ENCODE assay signal across 11 mouse cellular contexts in genomic region chr8:83576921-83577320, GRCm38 (mm10). TPM values are rescaled to one million over a fixed set of nuclear protein-coding genes. Genes with fewer than 3 reads are reported as not detected.
DNase-seq lines count a peak whose midpoint lies in the region; ATAC-seq lines count a peak whose summit lies in the region.
"Had no signal": no experiment of that assay in that cellular context is flagged by ENCODE, and none has a peak within 500 bp of the region (broad histone marks: within the 10 kb centered on the region; RNA-seq: fewer than 3 reads in every experiment).

No protein-coding gene starts in this region.

- ATAC-seq in hindbrain, embryonic 12.5 days (ENCODE audit: low FRiP score): no peak
- no peak for ATAC-seq in stomach, embryonic 14.5 days (ENCODE audit: insufficient number of reproducible peaks, insufficient read depth, low FRiP score, low read depth)
- ATAC-seq: activated CD4-positive, CD25-positive, alpha-beta regulatory T cell, adult 4 months had no signal

- H3K4me3 ChIP-seq in hindbrain, embryonic 12.5 days: no peak overlapping the region
- no peak overlapping the region for H3K4me3 ChIP-seq in stomach, embryonic 14.5 days (ENCODE audit: low read depth, low read length)
- H3K4me3 ChIP-seq: erythroblast, embryonic 14.5 days had no signal

- no peaks in the 10 kb centered on the region for H3K27me3 ChIP-seq in hindbrain, embryonic 12.5 days
- no peaks in the 10 kb centered on the region for H3K27me3 ChIP-seq in stomach, embryonic 14.5 days (ENCODE audit: control insufficient read depth, insufficient read depth, low read length)

- H3K36me3 ChIP-seq in hindbrain, embryonic 12.5 days: peaks cover 28% of the 10 kb centered on the region
- peaks cover 12% of the 10 kb centered on the region for H3K36me3 ChIP-seq in stomach, embryonic 14.5 days (ENCODE audit: control insufficient read depth, insufficient read depth, low read length)

- H3K4me1 ChIP-seq in hindbrain, embryonic 12.5 days: peaks cover 58% of the 10 kb centered on the region
- peaks cover 25% of the 10 kb centered on the region for H3K4me1 ChIP-seq in stomach, embryonic 14.5 days (ENCODE audit: control insufficient read depth, insufficient read depth, low read length)

- no peak overlapping the region for H3K9ac ChIP-seq in hindbrain, embryonic 12.5 days
- no peak overlapping the region for H3K9ac ChIP-seq in stomach, embryonic 14.5 days (replicated peaks; ENCODE audit: low read depth, low read length)

- H3K27ac ChIP-seq in hindbrain, embryonic 12.5 days: 0 out of 2 replicates have a peak overlapping the region, but pooled peaks have one; percentile 30
- H3K27ac ChIP-seq in stomach, embryonic 14.5 days (ENCODE audit: low read length): peak overlapping the region; percentile 7; the same call in 1 of the 2 replicates

- H3K4me2 ChIP-seq in hindbrain, embryonic 12.5 days (replicated peaks): no peak overlapping the region
- H3K4me2 ChIP-seq in stomach, embryonic 14.5 days (replicated peaks; ENCODE audit: low read depth, low read length): no peak overlapping the region

- 73% methylated on average over 4 of the region's 4 CpGs for WGBS in hindbrain, embryonic 12.5 days
- 75% methylated on average over 4 of the region's 4 CpGs for WGBS in stomach, embryonic 14.5 days

- DNase-seq in frontal cortex, postnatal 10 days (ENCODE audit: low spot score in 2 of 2): peak; percentile 4 to 7
- no peak for DNase-seq in frontal cortex, postnatal 36 days (ENCODE audit: low spot score in 2 of 2)
- peak; percentile 1 for DNase-seq in lung, postnatal 10 days
- DNase-seq in lung, postnatal 36 days: no peak
- no peak for DNase-seq in layer of hippocampus, adult 18-20 months (ENCODE audit: low spot score in 2 of 2)
- no peak for DNase-seq in thymus, postnatal 4 days
- DNase-seq: lung, postnatal 14 days had no signal

- H3K9me3 ChIP-seq in hindbrain, embryonic 12.5 days (replicated peaks): no peaks in the 10 kb centered on the region
- no peaks in the 10 kb centered on the region for H3K9me3 ChIP-seq in stomach, embryonic 14.5 days (ENCODE audit: control insufficient read depth, low read depth, low read length)

RNA-seq across cellular contexts. Expression of gene Ndufb7, which starts 10.4 kb away (rescaled TPM):
- polyA plus RNA-seq in hindbrain, embryonic 12.5 days (2016; fragmentation: Nextera tagmentation; extraction: Ambion mirVana): 307 and 342 TPM in 2 replicates
- 325 and 345 TPM in 2 replicates for polyA plus RNA-seq in stomach, embryonic 14.5 days (2014; fragmentation: Nextera tagmentation; extraction: Ambion mirVana)
- total RNA-seq in layer of hippocampus, adult 18-20 months (2021): 100 to 1,000 TPM; 161 to 162 TPM

RNA-seq across cellular contexts. Expression of gene Tecr, which starts 30.9 kb away (rescaled TPM):
- 646 and 653 TPM in 2 replicates for polyA plus RNA-seq in hindbrain, embryonic 12.5 days (2016; fragmentation: Nextera tagmentation; extraction: Ambion mirVana)
- polyA plus RNA-seq in stomach, embryonic 14.5 days (2014; fragmentation: Nextera tagmentation; extraction: Ambion mirVana): 629 and 635 TPM in 2 replicates
- 100 to 1,000 TPM; 550 to 556 TPM for total RNA-seq in layer of hippocampus, adult 18-20 months (2021)

RNA-seq across cellular contexts. Expression of gene Dnajb1, which starts 31.1 kb away (rescaled TPM):
- 57.1 and 62.8 TPM in 2 replicates for polyA plus RNA-seq in hindbrain, embryonic 12.5 days (2016; fragmentation: Nextera tagmentation; extraction: Ambion mirVana)
- 59.5 and 59.6 TPM in 2 replicates for polyA plus RNA-seq in stomach, embryonic 14.5 days (2014; fragmentation: Nextera tagmentation; extraction: Ambion mirVana)
- total RNA-seq in layer of hippocampus, adult 18-20 months (2021): 10 to 100 TPM; 53.6 to 58.1 TPM

RNA-seq across cellular contexts. Expression of gene Olfr370, which starts 41.3 kb away (rescaled TPM):
- 0.09 and 0.10 TPM in 2 replicates for polyA plus RNA-seq in hindbrain, embryonic 12.5 days (2016; fragmentation: Nextera tagmentation; extraction: Ambion mirVana)
- not detected in 2 replicates for polyA plus RNA-seq in stomach, embryonic 14.5 days (2014; fragmentation: Nextera tagmentation; extraction: Ambion mirVana)
- total RNA-seq in layer of hippocampus, adult 18-20 months (2021): not detected
- polyA plus RNA-seq: activated CD4-positive, CD25-positive, alpha-beta regulatory T cell, adult 4 months; erythroblast, embryonic 14.5 days had no signal

Comparison
In these comparisons a context has a peak if more than half of its experiments do, and no peak if none do; other contexts are left out.
1. DNase-seq: peak in frontal cortex, postnatal 10 days (2 of 2) and lung, postnatal 10 days (single experiment); none in frontal cortex, postnatal 36 days (0 of 2), lung, postnatal 36 days (single experiment), layer of hippocampus, adult 18-20 months (0 of 2) and thymus, postnatal 4 days (single experiment).